Mouse (Mus musculus): ENCODE data around the gene Spns2. TPM values are rescaled to one million over a fixed set of nuclear protein-coding genes. Genes with fewer than 3 reads are reported as not detected.

Spns2 gene
- polyA plus RNA-seq, 1 experiment, result 65.1 TPM

DNA sequence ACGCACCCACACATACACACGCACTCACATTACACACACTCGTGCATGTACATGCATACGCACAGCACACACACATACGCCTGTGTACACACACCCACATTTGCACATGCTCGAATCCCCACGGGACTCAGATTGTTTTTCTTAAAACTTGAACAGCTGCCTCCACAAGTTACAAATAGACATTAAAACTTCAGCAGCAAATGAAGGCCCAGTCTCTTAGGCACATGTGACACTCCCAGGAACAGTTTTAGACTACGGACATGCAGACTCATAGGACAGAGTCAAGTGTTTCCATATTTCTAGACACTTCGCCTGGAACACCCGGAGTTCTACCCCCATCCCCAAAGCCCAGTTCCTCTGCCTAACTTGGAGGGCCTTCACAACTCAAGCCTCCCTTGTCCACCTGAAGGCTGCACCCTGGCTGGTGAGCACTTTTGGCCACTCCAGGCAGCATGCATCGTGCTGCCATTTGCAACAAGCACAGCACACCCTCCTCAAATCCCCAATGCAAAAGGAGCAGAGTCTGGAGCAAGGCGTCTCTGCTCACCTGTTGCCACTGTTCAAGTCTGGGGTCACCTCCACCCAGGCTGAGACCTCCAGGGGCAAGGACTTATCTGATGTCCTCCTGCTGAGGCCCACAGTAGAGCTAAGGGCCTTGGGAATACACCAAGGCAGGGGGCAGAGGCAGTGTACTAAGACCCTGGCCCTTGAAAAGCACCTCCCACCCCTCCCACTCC, 79.9 kb downstream of the Spns2 start:
- no peak for TF ChIP-seq GATA1 (IDR thresholded peaks at IDR 0.05; ENCODE audit: borderline replicate concordance, low read length)
- H3K36me3 ChIP-seq (replicated peaks; ENCODE audit: low read length), result no peaks in the 10 kb centered on the region
- no peaks in the 10 kb centered on the region for H3K9me3 ChIP-seq
- no peak overlapping the region for H3K4me3 ChIP-seq (replicated peaks)
- H3K4me1 ChIP-seq, result peaks cover 21% of the 10 kb centered on the region
- peaks cover 98% of the 10 kb centered on the region for H3K27me3 ChIP-seq (replicated peaks)

DNA sequence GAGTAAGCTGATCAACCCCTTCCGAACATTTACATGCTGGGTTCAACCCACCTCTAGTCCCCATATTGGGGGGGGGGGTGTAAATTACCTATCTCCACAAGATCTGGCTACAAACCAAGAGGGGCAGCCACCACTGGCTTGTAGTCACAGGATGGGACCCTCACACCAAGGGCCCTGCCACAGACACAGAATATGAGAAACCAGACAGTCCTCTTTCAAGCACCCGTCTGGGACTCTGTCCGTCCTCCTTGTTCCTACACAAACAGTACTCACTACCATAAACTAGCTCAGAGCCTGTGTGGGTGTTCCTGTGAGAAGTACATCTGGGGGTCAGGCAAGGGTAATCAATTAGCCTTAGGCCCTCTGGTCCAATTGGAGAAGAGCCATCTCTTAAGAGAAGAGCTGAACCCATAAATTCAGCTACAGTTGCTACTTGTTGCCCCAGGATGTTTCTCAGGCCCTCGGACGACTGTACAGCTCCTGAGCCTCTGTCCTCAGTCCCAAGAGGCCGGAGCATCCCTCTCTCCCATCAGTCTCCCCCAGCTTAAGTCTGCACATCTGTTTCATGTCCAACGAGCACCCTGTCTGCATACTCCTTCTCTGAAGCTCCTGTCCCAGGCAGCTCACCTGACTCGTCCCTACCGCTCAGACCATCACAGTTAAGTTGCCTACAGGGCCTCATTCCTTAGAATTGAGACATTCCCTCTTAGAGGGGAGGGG, 81.1 kb downstream of the Spns2 start:
- TF ChIP-seq GATA1 (IDR thresholded peaks at IDR 0.05; ENCODE audit: borderline replicate concordance, low read length), result no peak
- H3K27me3 ChIP-seq (replicated peaks), result peaks cover 98% of the 10 kb centered on the region
- no peak overlapping the region for H3K4me3 ChIP-seq (replicated peaks)
- no peaks in the 10 kb centered on the region for H3K9me3 ChIP-seq
- H3K36me3 ChIP-seq (replicated peaks; ENCODE audit: low read length), result no peaks in the 10 kb centered on the region
- H3K4me1 ChIP-seq, result peaks cover 17% of the 10 kb centered on the region

DNA sequence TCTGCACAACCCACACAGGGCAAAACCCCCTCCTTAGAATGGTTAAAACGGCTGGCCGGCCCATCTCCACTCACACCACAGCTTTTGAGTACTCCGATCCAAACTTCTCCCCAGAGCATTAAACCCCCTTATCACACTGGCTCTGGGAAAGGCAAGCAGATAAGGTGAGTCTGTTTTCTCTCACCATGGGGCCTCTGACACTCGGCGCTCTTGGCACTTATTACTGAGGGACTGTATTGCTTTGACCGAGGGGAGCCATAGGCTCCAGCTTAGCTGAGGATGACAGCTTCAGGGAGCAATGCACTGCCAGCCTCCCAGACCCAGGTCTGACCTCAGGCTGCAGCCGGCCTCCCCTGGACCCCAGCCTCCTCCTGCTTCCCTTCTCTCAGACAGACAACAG, 82.1 kb downstream of the Spns2 start:
- Histone ChIP-seq H3K4me3 (replicated peaks) (no peak overlapping the region), H3K36me3 (replicated peaks; ENCODE audit: low read length) (no peaks in the 10 kb centered on the region), H3K4me1 (peaks cover 17% of the 10 kb centered on the region), H3K27me3 (replicated peaks) (peaks cover 98% of the 10 kb centered on the region), H3K9me3 (no peaks in the 10 kb centered on the region)
- TF ChIP-seq FLI1 (IDR thresholded peaks at IDR 0.05; ENCODE audit: low read length) (no peak), GATA1 (IDR thresholded peaks at IDR 0.05; ENCODE audit: borderline replicate concordance, low read length) (no peak)

DNA sequence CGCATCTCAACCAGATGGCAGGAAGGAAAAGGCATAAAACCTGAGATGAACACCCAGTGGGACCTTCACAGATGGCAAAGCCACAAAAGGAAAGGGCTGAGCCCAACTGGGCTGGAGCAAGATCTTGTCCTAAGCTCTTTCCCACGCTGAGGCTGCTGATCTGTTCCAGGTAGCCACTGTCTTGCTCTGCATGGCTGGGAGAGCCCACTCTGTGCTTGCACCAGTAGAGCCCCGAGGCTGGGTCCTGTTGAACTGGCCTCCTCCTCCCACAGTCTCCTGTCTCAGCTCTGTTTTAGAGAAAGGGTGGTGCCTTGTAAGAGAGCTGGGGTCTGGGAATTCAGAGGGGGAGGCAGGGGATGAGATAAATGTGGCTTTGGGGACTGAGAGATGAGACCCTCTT, 82.6 kb downstream of the Spns2 start:
- H3K27me3 ChIP-seq (replicated peaks), result peaks cover 98% of the 10 kb centered on the region
- peaks cover 17% of the 10 kb centered on the region for H3K4me1 ChIP-seq
- no peaks in the 10 kb centered on the region for H3K36me3 ChIP-seq (replicated peaks; ENCODE audit: low read length)
- H3K4me3 ChIP-seq (replicated peaks), result no peak overlapping the region
- no peak for TF ChIP-seq FLI1 (IDR thresholded peaks at IDR 0.05; ENCODE audit: low read length)
- no peak for TF ChIP-seq GATA1 (IDR thresholded peaks at IDR 0.05; ENCODE audit: borderline replicate concordance, low read length)
- no peaks in the 10 kb centered on the region for H3K9me3 ChIP-seq

DNA sequence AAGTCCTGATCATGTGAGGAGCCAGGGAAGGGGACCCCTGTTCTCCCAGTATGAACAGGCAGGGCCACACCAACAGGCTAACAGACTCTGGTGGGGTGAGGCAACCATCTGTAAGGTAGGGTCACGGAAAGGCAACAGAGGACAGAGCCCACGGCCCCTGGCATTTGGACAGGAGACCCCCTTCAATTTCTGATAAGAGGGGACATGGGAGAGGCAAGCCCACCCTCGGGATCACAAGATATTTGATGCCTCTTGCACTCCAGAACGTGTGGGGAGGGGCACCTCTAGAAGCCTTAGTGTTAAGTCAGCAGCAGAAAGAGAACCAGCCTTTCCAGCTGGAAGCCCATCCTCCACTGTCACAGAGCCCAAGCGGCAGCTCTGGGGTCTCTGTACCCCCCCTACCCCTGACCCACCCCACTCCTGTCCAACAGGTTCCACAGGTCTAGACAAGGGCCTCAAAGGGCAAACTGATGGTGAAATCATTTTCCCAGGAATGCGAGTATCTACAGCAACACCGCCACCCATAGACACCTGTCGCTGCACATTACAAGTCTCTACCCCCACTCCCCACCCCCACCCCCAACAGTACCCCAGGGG, 83.5 kb downstream of the Spns2 start:
- peaks cover 9% of the 10 kb centered on the region for H3K4me1 ChIP-seq
- H3K4me3 ChIP-seq (replicated peaks), result no peak overlapping the region
- H3K9me3 ChIP-seq, result no peaks in the 10 kb centered on the region
- no peak for TF ChIP-seq FLI1 (IDR thresholded peaks at IDR 0.05; ENCODE audit: low read length)
- TF ChIP-seq GATA1 (IDR thresholded peaks at IDR 0.05; ENCODE audit: borderline replicate concordance, low read length), result no peak
- no peaks in the 10 kb centered on the region for H3K36me3 ChIP-seq (replicated peaks; ENCODE audit: low read length)
- peaks cover 94% of the 10 kb centered on the region for H3K27me3 ChIP-seq (replicated peaks)

DNA sequence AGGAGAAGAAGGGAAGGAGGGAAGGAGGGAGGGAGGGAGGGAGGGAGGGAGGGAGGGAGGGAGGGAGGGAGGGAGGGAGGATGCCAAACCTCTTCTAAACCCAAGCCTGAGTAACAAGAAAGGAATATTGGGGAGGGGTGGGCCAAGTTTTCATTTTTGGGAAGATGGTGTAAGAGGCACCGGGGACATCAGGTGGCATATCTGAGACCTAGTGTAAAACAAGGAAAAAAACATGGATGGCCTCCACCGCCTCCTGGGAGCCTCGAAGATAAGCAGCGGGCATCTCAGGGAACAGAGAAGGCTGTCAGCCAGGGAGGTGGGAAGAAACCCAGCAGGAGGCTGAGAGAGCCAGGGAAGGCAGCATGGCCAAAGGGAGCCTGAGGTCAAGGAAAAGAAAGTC, 84.2 kb downstream of the Spns2 start:
- Histone ChIP-seq H3K4me1 (peaks cover 3% of the 10 kb centered on the region; the same call in 1 of the 2 replicates), H3K9me3 (no peaks in the 10 kb centered on the region), H3K27me3 (replicated peaks) (peaks cover 94% of the 10 kb centered on the region), H3K36me3 (replicated peaks; ENCODE audit: low read length) (no peaks in the 10 kb centered on the region), H3K4me3 (replicated peaks) (no peak overlapping the region)
- no peak for TF ChIP-seq GATA1 (IDR thresholded peaks at IDR 0.05; ENCODE audit: borderline replicate concordance, low read length)
- TF ChIP-seq FLI1 (IDR thresholded peaks at IDR 0.05; ENCODE audit: low read length), result no peak

DNA sequence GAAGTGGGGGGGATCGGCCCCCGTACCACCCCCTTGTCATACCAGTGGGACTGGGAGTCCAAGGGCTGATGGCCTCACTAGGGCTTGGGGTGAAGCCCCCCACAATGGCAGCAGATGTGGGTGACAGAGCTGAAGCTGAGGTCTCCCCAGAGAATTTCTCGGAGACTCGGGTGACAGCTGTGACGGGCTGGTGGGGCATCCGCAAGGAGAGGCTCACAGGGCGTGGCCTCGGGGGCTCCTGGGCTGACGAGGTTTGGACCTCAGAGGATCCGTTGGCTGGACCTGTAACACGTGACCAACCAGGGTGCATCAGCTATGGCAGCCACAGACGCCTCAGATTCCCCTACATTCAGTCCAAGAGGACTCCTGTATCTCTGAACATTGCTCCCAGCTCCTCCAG, 86.7 kb downstream of the Spns2 start:
- H3K9me3 ChIP-seq, result peaks cover 7% of the 10 kb centered on the region
- peaks cover 87% of the 10 kb centered on the region for H3K27me3 ChIP-seq (replicated peaks)
- TF ChIP-seq FLI1 (IDR thresholded peaks at IDR 0.05; ENCODE audit: low read length), result no peak
- no peak for TF ChIP-seq GATA1 (IDR thresholded peaks at IDR 0.05; ENCODE audit: borderline replicate concordance, low read length)
- no peaks in the 10 kb centered on the region for H3K4me1 ChIP-seq
- H3K36me3 ChIP-seq (replicated peaks; ENCODE audit: low read length), result no peaks in the 10 kb centered on the region
- H3K4me3 ChIP-seq (replicated peaks), result no peak overlapping the region

DNA sequence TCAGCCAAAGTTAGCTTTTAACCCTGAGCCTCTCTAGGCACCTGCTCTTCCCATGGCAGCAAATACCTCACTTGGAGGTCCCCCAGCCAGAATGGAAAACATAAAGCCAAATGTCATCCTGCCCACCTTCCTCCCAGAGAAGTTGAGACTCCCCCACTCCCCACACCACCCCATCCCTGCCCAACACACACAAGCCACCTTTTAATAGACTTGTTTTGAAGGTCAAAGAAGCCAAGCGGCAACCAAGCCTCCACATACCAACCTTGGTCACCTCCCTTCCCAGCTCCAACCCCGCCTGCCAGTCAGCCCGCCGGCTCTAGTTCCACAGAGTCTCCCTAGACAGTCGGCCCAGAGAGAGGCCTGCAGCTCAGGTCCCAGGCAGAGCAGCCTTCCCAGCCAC, 87.7 kb downstream of the Spns2 start:
- peaks cover 87% of the 10 kb centered on the region for H3K27me3 ChIP-seq (replicated peaks)

More for the DNA sequence above, 87.7 kb downstream of the Spns2 start:
- Histone ChIP-seq H3K9me3 (peaks cover 7% of the 10 kb centered on the region), H3K4me1 (no peaks in the 10 kb centered on the region), H3K4me3 (replicated peaks) (no peak overlapping the region), H3K36me3 (replicated peaks; ENCODE audit: low read length) (no peaks in the 10 kb centered on the region)
- no peak for TF ChIP-seq GATA1 (IDR thresholded peaks at IDR 0.05; ENCODE audit: borderline replicate concordance, low read length)

Other genes starting within 250 kb of the Spns2 start
- 0.50 TPM in 1 of 2 replicates, not detected in the other for gene Slc13a5, start 222.7 kb downstream of the Spns2 start, polyA plus RNA-seq (2012; ENCODE audit: insufficient read depth, low replicate concordance)
- gene Xaf1, start 188.3 kb downstream of the Spns2 start, polyA plus RNA-seq (2012; ENCODE audit: insufficient read depth, low replicate concordance), result 0.53 and 5.9 TPM in 2 replicates
- not detected in 2 replicates for gene Fbxo39, start 175.5 kb downstream of the Spns2 start, polyA plus RNA-seq (2012; ENCODE audit: insufficient read depth, low replicate concordance)
- gene Tekt1, start 127.5 kb downstream of the Spns2 start, polyA plus RNA-seq (2012; ENCODE audit: insufficient read depth, low replicate concordance), result not detected in 2 replicates
- 0.75 and 2.3 TPM in 2 replicates for gene Smtnl2, start 78.2 kb downstream of the Spns2 start, polyA plus RNA-seq (2012; ENCODE audit: insufficient read depth, low replicate concordance)
- gene Ggt6, start 54.4 kb downstream of the Spns2 start, polyA plus RNA-seq (2012; ENCODE audit: insufficient read depth, low replicate concordance), result not detected in 2 replicates
- 59.8 and 71.3 TPM in 2 replicates for gene Mybbp1a, start 48.5 kb downstream of the Spns2 start, polyA plus RNA-seq (2012; ENCODE audit: insufficient read depth, low replicate concordance)
- 18.9 and 31.7 TPM in 2 replicates for gene Spns3, start 60.6 kb upstream of the Spns2 start, polyA plus RNA-seq (2012; ENCODE audit: insufficient read depth, low replicate concordance)
- gene Ube2g1, start 117.4 kb upstream of the Spns2 start, polyA plus RNA-seq (2012; ENCODE audit: insufficient read depth, low replicate concordance), result 13.4 and 25.9 TPM in 2 replicates
- gene Ankfy1, start 200.1 kb upstream of the Spns2 start, polyA plus RNA-seq (2012; ENCODE audit: insufficient read depth, low replicate concordance), result 0.19 and 3.6 TPM in 2 replicates